Mouse (Mus musculus) liver, adult 2 months (tissue): ENCODE measurements around the gene Itga7.

Experiments
- CTCF ChIP-seq: fragments of 200-500 bp; IDR thresholded peaks from 2 replicates; pipeline ENCODE4 v1.5.1; 2011; ENCODE audit warnings: low read depth, low read length, control low read depth
- POLR2A ChIP-seq: fragments of 200-500 bp; IDR thresholded peaks from 2 replicates; pipeline ENCODE4 v1.6.1; 2011; ENCODE audit warnings: low read length, control low read depth; ENCODE audit not compliant: insufficient read depth; ENCODE audit errors: extremely low read depth

DNA sequence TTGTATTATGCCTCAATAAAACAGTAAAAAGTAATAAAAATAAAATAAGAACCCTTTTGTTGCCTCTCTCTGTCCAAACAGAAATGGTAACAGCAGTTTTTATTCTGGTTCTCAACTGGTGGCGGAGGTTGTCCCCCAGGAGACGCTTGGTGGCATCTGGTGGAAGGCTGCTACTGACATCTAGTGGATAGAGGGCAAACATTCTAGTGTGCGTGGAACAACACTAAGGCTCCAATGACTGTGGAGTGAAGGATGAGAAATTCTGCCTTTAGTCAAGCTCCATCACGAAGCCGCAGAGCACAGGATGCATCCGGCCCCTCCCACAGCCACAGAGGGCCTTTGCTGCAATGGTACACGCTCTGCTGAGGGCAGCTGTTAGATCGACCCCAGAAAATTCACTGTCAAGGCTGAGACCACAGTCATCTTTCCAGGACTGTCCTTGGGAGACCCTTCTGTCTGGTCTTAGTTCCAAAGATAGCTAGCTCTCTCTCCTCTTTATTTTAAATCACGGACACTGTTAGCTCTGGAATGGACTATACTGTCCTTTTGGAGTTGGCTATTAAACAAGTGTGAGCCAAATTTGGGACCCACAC, 44.0 kb downstream of the Itga7 start:
- TF ChIP-seq CTCF: peak; percentile 78
- no peak for TF ChIP-seq POLR2A
